Mouse (Mus musculus): Measurements from ENCODE around the gene Rxrb. TPM values are rescaled to one million over a fixed set of nuclear protein-coding genes. Genes with fewer than 3 reads are reported as not detected.

Rxrb gene
- polyA plus RNA-seq, 1 experiment from 2014 or later = 33.7 TPM

GRCm38 (mm10) chr17:34036647-34037046 lies 5.0 kb downstream of the Rxrb start:
- Histone ChIP-seq H3K4me2 (ENCODE audit: low read depth, low read length) (no peak overlapping the region), H3K27ac (ENCODE audit: low read length) (no peak overlapping the region), H3K4me3 (ENCODE audit: low read length) (no peak overlapping the region), H3K9me3 (replicated peaks; ENCODE audit: control insufficient read depth, low read length) (no peaks in the 10 kb centered on the region), H3K36me3 (ENCODE audit: control insufficient read depth, insufficient read depth) (peaks cover 17% of the 10 kb centered on the region), H3K9ac (ENCODE audit: low read length) (no peak overlapping the region), H3K27me3 (ENCODE audit: control insufficient read depth, insufficient read depth, low read length) (peaks cover 13% of the 10 kb centered on the region), H3K4me1 (ENCODE audit: control insufficient read depth, insufficient read depth, low read length) (peaks cover 32% of the 10 kb centered on the region)
- ATAC-seq (replicated peaks; ENCODE audit: extremely low read depth, insufficient read depth, low FRiP score) = no peak
- 74% methylated on average over 10 of the region's 10 CpGs for WGBS

- Histone ChIP-seq H3K9me3 (replicated peaks; ENCODE audit: control insufficient read depth, low read length) (no peaks in the 10 kb centered on the region), H3K4me3 (ENCODE audit: low read length) (no peak overlapping the region), H3K27ac (ENCODE audit: low read length) (no peak overlapping the region), H3K9ac (ENCODE audit: low read length) (no peak overlapping the region), H3K36me3 (ENCODE audit: control insufficient read depth, insufficient read depth) (peaks cover 17% of the 10 kb centered on the region), H3K4me2 (ENCODE audit: low read depth, low read length) (no peak overlapping the region), H3K27me3 (ENCODE audit: control insufficient read depth, insufficient read depth, low read length) (peaks cover 17% of the 10 kb centered on the region), H3K4me1 (ENCODE audit: control insufficient read depth, insufficient read depth, low read length) (peaks cover 32% of the 10 kb centered on the region)
- 96% methylated on average over 7 of the region's 7 CpGs for WGBS
- ATAC-seq (replicated peaks; ENCODE audit: extremely low read depth, insufficient read depth, low FRiP score) = no peak
These were observed 5.6 kb downstream of the Rxrb start for GRCm38 (mm10) chr17:34037241-34037640.

GRCm38 (mm10) chr17:34038440-34038839 lies 6.8 kb downstream of the Rxrb start:
- H3K27ac ChIP-seq (ENCODE audit: low read length) = no peak overlapping the region
- peak overlapping the region; percentile 34 for H3K4me3 ChIP-seq (ENCODE audit: low read length)
- H3K4me1 ChIP-seq (ENCODE audit: control insufficient read depth, insufficient read depth, low read length) = peaks cover 24% of the 10 kb centered on the region
- H3K36me3 ChIP-seq (ENCODE audit: control insufficient read depth, insufficient read depth) = peaks cover 17% of the 10 kb centered on the region
- H3K9me3 ChIP-seq (replicated peaks; ENCODE audit: control insufficient read depth, low read length) = no peaks in the 10 kb centered on the region
- peak overlapping the region; percentile 55 for H3K4me2 ChIP-seq (ENCODE audit: low read depth, low read length)
- H3K27me3 ChIP-seq (ENCODE audit: control insufficient read depth, insufficient read depth, low read length) = peaks cover 18% of the 10 kb centered on the region
- H3K9ac ChIP-seq (ENCODE audit: low read length) = peak overlapping the region; percentile 55; the same call in 1 of the 2 replicates
- ATAC-seq (replicated peaks; ENCODE audit: extremely low read depth, insufficient read depth, low FRiP score) = no peak
- WGBS = 24% methylated on average over 20 of the region's 21 CpGs

- H3K4me1 ChIP-seq (ENCODE audit: control insufficient read depth, insufficient read depth, low read length) = peaks cover 20% of the 10 kb centered on the region
- H3K27me3 ChIP-seq (ENCODE audit: control insufficient read depth, insufficient read depth, low read length) = peaks cover 18% of the 10 kb centered on the region
- no peaks in the 10 kb centered on the region for H3K9me3 ChIP-seq (replicated peaks; ENCODE audit: control insufficient read depth, low read length)
- H3K4me3 ChIP-seq (ENCODE audit: low read length) = peak within 1 kb of the TSS; percentile 34
- H3K4me2 ChIP-seq (ENCODE audit: low read depth, low read length) = peak within 1 kb of the TSS; percentile 55
- peaks cover 17% of the 10 kb centered on the region for H3K36me3 ChIP-seq (ENCODE audit: control insufficient read depth, insufficient read depth)
- no peak for ATAC-seq (replicated peaks; ENCODE audit: extremely low read depth, insufficient read depth, low FRiP score)
- peak within 1 kb of the TSS; percentile 55 for H3K9ac ChIP-seq (ENCODE audit: low read length)
- no peak within 1 kb of the TSS for H3K27ac ChIP-seq (ENCODE audit: low read length)
- WGBS = 7% methylated on average over 28 of the region's 28 CpGs
These were observed 7.4 kb downstream of the Rxrb start, which contains the start of gene Col11a2 for GRCm38 (mm10) chr17:34038878-34039561. TSS of gene Col11a2 (plus strand) at chr17:34039437.

GRCm38 (mm10) chr17:34039562-34040450 lies 8.2 kb downstream of the Rxrb start:
- Histone ChIP-seq H3K36me3 (ENCODE audit: control insufficient read depth, insufficient read depth) (peaks cover 17% of the 10 kb centered on the region), H3K4me3 (ENCODE audit: low read length) (peak overlapping the region; percentile 34), H3K27ac (ENCODE audit: low read length) (no peak overlapping the region), H3K27me3 (ENCODE audit: control insufficient read depth, insufficient read depth, low read length) (peaks cover 18% of the 10 kb centered on the region), H3K4me2 (ENCODE audit: low read depth, low read length) (peak overlapping the region; percentile 55), H3K9ac (ENCODE audit: low read length) (no peak overlapping the region), H3K9me3 (replicated peaks; ENCODE audit: control insufficient read depth, low read length) (no peaks in the 10 kb centered on the region), H3K4me1 (ENCODE audit: control insufficient read depth, insufficient read depth, low read length) (peaks cover 20% of the 10 kb centered on the region)
- ATAC-seq (replicated peaks; ENCODE audit: extremely low read depth, insufficient read depth, low FRiP score) = 0 out of 2 replicates have a peak, but pooled peaks have one; percentile 26
- WGBS = 24% methylated on average over 17 of the region's 17 CpGs

- 73% methylated on average over 14 of the region's 14 CpGs for WGBS
- no peak for ATAC-seq (replicated peaks; ENCODE audit: extremely low read depth, insufficient read depth, low FRiP score)
- H3K9ac ChIP-seq (ENCODE audit: low read length) = no peak overlapping the region
- H3K36me3 ChIP-seq (ENCODE audit: control insufficient read depth, insufficient read depth) = no peaks in the 10 kb centered on the region
- no peak overlapping the region for H3K4me3 ChIP-seq (ENCODE audit: low read length)
- no peak overlapping the region for H3K4me2 ChIP-seq (ENCODE audit: low read depth, low read length)
- no peaks in the 10 kb centered on the region for H3K4me1 ChIP-seq (ENCODE audit: control insufficient read depth, insufficient read depth, low read length)
- peaks cover 10% of the 10 kb centered on the region for H3K27me3 ChIP-seq (ENCODE audit: control insufficient read depth, insufficient read depth, low read length)
- peaks cover 9% of the 10 kb centered on the region for H3K9me3 ChIP-seq (replicated peaks; ENCODE audit: control insufficient read depth, low read length)
- H3K27ac ChIP-seq (ENCODE audit: low read length) = no peak overlapping the region
These were observed 14.3 kb downstream of the Rxrb start for GRCm38 (mm10) chr17:34045941-34046340.

- no peak for ATAC-seq (replicated peaks; ENCODE audit: extremely low read depth, insufficient read depth, low FRiP score)
- Histone ChIP-seq H3K27ac (ENCODE audit: low read length) (no peak overlapping the region), H3K36me3 (ENCODE audit: control insufficient read depth, insufficient read depth) (no peaks in the 10 kb centered on the region), H3K9ac (ENCODE audit: low read length) (no peak overlapping the region), H3K4me2 (ENCODE audit: low read depth, low read length) (no peak overlapping the region), H3K4me3 (ENCODE audit: low read length) (no peak overlapping the region), H3K4me1 (ENCODE audit: control insufficient read depth, insufficient read depth, low read length) (no peaks in the 10 kb centered on the region), H3K27me3 (ENCODE audit: control insufficient read depth, insufficient read depth, low read length) (no peaks in the 10 kb centered on the region), H3K9me3 (replicated peaks; ENCODE audit: control insufficient read depth, low read length) (peaks cover 9% of the 10 kb centered on the region)
- 85% methylated on average over 5 of the region's 5 CpGs for WGBS
These were observed 15.9 kb downstream of the Rxrb start for GRCm38 (mm10) chr17:34047404-34048050.

- Histone ChIP-seq H3K36me3 (ENCODE audit: control insufficient read depth, insufficient read depth) (no peaks in the 10 kb centered on the region), H3K4me1 (ENCODE audit: control insufficient read depth, insufficient read depth, low read length) (no peaks in the 10 kb centered on the region), H3K4me3 (ENCODE audit: low read length) (no peak overlapping the region), H3K27me3 (ENCODE audit: control insufficient read depth, insufficient read depth, low read length) (no peaks in the 10 kb centered on the region), H3K4me2 (ENCODE audit: low read depth, low read length) (no peak overlapping the region), H3K9me3 (replicated peaks; ENCODE audit: control insufficient read depth, low read length) (no peaks in the 10 kb centered on the region), H3K9ac (ENCODE audit: low read length) (no peak overlapping the region), H3K27ac (ENCODE audit: low read length) (no peak overlapping the region)
- no peak for ATAC-seq (replicated peaks; ENCODE audit: extremely low read depth, insufficient read depth, low FRiP score)
- 52% methylated on average over 7 of the region's 7 CpGs for WGBS
These were observed 25.6 kb downstream of the Rxrb start for GRCm38 (mm10) chr17:34057224-34057623.

Data from heart, embryonic 16.5 days (tissue).